Mouse (Mus musculus): Measurements from ENCODE around the gene Mat1a. TPM values are rescaled to one million over a fixed set of nuclear protein-coding genes. Genes with fewer than 3 reads are reported as not detected.

Gene Mat1a
- total RNA-seq (2021): under 1 TPM in 1 of 2 experiments, not detected in 1; 0.90 TPM
- long read RNA-seq, experiment 1: 0 reads
- long read RNA-seq, experiment 2: 0 reads

DNA sequence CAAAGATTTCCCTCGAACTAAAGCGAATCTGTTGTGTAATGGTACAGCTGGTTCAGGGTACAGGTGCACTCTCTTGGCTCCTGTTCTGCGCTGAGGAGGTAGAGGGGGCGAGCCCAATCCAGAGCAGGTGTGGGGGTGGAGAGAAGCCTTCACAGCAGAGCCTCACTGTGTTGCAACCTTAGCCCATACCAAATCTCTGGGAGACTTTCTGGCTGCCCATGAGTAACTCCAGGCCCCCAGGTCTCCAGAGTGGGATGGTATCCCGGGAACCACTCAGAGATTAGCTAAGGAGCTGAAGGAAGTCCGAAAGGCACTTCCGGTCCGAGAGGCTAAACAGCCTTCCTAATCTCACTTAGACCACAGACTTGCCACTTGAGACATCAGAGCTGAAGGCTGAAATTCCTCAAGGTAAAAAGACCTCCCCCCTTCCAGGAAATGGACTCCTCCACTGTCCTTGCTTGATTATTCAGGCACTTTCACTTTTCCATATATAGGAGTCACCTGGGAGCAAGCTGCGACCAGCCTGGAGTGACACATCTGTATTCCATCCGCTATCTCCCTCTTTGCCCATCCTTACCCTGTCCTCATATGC lies at the start of gene Mat1a:
Gene Mat1a (plus strand): TSS at position 183 of the 592 bp plus-strand sequence.
- no peak for DNase-seq (ENCODE audit: low spot score)

DNA sequence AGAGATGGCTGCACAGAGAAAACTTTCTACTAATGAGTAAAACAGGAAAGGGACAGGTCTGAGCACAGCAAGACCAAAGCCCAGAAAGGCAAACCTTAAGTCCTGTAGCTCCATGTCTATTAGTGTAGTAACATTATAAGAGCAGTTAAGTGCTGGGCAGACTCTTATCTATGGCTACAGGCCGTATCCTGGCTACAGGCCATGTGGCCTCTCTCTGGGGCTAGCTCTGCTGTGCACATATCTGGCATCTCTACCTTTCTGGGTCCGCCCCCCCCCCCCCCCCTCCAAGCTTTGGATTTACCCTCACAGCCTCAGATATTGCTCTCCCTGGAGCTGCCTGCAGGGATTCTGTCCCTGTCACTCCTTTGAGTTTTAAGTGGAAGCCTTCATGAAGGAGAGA lies 39.7 kb upstream of the Mat1a start:
- no peak for DNase-seq (ENCODE audit: low spot score)

DNA sequence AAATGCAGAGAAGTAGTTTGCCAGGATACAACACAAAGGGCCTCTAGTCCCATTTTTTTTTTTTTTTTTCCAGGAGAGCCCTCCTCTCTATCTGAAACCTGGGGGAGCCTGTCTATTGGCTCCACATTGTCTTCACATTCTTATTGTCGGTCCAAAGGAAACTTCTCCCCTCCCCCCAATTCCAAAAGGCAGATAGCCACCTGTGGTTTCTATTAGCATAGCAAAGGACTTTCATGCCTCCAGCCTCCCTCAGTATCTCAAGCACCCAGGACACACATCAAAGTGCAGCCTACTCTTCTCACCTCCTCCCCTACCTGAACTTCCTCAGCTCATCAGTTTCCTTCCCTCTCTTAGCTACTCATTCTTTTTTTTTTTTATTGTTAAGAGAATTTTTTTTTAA lies 38.4 kb upstream of the Mat1a start:
- no peak for DNase-seq (ENCODE audit: low spot score)

DNA sequence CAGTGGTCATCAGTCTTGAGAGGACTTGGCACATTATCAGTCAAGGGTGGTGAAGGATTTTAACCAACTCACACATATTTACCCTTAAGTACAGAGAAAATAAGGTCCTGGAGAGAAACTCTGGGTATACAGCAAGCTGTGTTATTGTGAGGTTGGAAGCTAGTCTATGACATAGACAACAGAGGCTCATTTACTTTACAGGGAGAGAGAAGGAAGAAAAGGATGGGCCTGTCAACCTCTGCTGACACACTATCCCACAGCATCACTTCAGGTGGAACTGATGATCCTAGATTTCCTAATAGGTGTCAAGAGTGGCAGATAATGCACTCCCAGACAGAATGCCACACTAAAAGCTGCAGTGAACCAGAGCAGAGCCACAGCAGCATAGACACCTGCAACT lies 35.7 kb upstream of the Mat1a start, which contains the start of gene Dydc2:
Gene Dydc2 (minus strand): TSS at position 101 of the 400 bp plus-strand sequence.
- no peak for DNase-seq (ENCODE audit: low spot score)

DNA sequence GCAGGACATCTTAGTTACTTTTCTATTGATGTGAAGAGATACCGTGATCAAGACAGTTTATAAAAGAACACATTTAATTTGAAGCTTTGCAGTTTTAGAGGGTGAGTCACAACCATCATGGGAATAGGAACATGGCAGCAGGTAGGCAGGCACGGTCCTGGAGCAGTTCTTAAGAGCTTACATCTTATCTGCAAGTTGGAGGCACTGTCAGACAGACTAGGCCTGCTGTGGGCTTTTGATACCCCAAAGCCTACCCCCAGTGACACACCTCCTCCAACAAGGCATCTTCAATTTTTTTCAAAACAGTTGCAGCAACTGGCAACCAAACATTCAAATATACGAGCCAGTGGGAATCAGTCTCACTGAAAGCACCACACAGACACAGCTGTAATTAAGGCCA lies 34.5 kb upstream of the Mat1a start:
- no peak for DNase-seq (ENCODE audit: low spot score)

GRCm38 (mm10) chr14:41072229-41072943 lies 32.4 kb upstream of the Mat1a start, which contains the start of gene Dydc1:
Gene Dydc1, plus strand, starts transcription at chr14:41072911.
- DNase-seq (ENCODE audit: low spot score): peak; percentile 30

- DNase-seq (ENCODE audit: low spot score): no peak
Measured at GRCm38 (mm10) chr14:41072944-41073275, 31.9 kb upstream of the Mat1a start.

- DNase-seq (ENCODE audit: low spot score): no peak
Measured at GRCm38 (mm10) chr14:41082408-41082807, 22.4 kb upstream of the Mat1a start.

- DNase-seq (ENCODE audit: low spot score): no peak
Measured at GRCm38 (mm10) chr14:41087509-41087908, 17.3 kb upstream of the Mat1a start.

DNA sequence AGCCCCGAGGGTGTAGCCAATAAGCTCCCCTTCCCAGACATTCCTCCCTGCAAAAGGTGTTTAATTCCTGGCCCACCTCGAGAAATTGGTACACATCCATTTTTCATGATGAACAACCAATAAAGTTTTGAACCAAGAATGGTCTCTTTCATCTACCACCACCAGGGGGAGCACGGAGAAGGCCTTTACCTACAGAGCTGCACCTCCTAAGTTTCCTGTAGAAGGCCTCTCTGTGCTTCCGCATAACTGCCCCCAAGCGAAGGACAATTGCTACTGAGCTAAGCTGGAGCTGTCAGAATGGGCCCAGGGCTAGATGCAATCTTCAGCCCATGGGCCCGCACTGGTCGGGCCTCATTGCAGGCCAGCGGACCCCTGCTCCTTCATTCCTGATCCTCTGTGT lies 14.1 kb upstream of the Mat1a start:
- no peak for DNase-seq (ENCODE audit: low spot score)

GRCm38 (mm10) chr14:41094114-41094513 lies 10.7 kb upstream of the Mat1a start:
- no peak for DNase-seq (ENCODE audit: low spot score)

- no peak for DNase-seq (ENCODE audit: low spot score)
Measured at GRCm38 (mm10) chr14:41096296-41096860, 8.5 kb upstream of the Mat1a start.

- DNase-seq (ENCODE audit: low spot score): no peak
Measured at GRCm38 (mm10) chr14:41098726-41099125, 6.1 kb upstream of the Mat1a start.

GRCm38 (mm10) chr14:41100712-41101111 lies 4.1 kb upstream of the Mat1a start:
- no peak for DNase-seq (ENCODE audit: low spot score)

DNA sequence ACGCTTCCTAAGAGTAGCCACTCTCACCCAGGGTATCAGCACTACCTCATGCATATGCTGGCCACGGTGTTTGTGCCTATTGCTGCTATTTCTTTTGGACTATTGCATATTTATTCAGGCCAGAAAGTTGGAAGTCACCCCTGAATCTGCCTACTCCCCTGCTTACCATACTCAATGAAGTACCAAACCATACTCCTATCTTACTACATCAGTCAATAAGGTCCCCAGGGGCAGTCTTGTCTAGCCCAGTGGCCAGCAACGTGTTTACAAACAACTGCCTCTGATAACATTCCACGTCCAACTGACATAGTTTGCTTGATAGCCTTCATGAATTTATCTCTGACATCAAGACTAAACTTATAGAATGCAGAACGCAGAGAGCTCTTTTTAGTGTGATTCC lies 3.6 kb upstream of the Mat1a start:
- DNase-seq (ENCODE audit: low spot score): no peak

- no peak for DNase-seq (ENCODE audit: low spot score)
Measured at GRCm38 (mm10) chr14:41102269-41102668, 2.6 kb upstream of the Mat1a start.

DNA sequence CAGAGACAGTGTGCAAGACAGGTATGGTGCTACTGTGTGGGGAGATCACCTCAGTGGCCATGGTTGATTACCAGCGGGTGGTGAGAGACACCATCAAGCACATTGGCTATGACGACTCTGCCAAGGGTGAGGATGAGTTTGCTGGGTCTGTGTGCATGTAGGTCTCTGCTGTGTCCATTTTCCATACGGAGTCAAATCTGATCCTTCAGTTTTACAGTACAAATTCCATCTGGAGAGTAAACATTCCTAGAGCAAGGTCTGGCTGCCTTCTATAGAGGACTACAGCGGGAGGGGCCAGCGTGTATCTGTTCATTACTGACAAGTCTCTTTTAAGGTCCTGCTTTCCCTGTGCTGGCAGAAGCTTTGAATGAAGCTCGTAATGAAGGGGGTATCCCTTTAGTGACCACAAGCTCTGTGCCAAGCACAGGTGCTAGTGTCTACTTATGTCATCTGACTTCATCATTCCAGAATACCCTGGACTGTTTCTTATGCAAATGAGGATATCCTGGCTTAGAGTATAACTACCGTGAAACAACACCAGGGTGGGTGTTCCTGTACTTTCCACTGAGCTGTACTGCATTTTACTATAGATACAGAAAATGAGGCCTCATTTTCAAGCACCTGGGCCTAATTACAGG lies 6.3 kb downstream of the Mat1a start:
- no peak for DNase-seq (ENCODE audit: low spot score)

DNA sequence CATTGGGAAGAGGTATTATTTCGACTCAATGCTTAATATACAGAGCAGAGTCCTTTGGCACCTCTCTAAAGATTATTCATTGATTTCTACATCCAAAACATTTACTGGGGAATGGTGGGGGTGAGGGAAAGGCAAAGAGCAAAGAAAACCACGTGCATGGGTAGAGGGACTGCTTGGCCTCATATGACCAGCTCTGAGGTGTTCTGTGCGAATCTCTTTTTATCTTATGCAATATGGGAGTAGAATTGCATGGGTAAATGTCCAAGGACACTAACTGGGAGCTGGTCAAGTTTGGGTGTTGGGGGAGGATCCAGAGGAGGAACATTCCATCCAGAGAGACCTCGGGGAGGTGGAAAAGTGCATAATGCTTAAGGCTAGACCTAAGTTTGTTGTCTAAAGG lies 8.1 kb downstream of the Mat1a start:
- no peak for DNase-seq (ENCODE audit: low spot score)

DNA sequence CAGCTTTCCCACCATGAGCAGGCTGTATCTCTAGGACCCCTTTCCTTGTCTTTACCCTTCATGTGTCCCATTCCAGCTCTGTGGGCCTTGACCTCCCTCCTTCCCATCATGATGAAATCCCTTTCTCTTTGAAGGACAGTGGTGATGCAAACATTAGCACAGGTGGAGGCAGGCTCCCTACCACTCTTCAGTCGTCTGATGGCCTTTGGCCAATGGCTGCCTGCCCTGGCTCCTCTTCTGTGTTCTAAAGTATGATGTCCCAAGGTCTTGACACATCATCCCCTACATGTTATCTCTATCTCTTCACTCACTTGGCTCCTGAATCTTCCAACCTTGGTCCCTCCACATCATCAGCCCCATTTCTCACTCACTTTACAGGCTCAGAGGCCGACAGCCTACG lies 11.4 kb downstream of the Mat1a start:
- DNase-seq (ENCODE audit: low spot score): no peak

DNA sequence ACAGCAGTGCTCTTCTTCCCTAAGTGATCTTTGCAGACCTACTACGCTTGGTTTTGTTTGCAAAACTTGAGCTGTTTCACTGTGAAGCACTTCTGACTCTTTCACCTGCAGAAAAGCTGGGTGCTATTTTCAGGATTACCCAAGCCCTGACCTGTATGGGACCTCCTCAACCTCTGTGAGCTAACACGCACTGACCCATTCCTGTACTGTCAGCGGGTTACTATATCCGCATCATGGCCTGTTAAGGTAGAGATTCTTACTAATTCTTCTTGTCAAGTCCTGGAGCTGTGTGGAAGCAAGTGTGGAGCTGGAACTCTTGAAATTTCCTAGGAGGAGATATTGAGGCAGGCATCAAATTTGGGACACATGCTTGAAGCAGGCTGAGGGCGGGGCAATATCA lies 19.8 kb downstream of the Mat1a start:
- no peak for DNase-seq (ENCODE audit: low spot score)

DNA sequence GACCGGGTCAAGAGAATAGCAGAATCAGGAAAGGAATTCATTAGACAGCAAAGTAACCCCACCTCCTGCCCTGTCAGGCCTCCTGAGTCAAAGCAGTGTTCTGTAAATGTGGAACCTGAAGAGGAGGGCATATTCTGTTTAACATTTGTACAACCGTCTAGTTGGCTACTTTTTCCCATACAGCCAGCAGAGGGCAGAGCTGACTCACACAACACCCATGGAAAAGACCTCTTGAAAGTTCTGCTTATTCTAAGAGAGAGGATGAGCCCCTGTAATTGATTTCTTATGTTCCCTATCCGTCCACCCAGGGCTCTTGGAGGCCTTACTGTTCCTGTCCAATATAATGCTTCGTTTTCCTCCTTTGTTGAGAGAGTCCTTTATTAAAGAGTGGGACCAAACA lies 23.2 kb downstream of the Mat1a start:
- DNase-seq (ENCODE audit: low spot score): no peak

- DNase-seq (ENCODE audit: low spot score): no peak
Measured at GRCm38 (mm10) chr14:41131540-41131939, 26.7 kb downstream of the Mat1a start, which contains the start of gene Sftpa1. Gene Sftpa1, plus strand, starts transcription at chr14:41131782.
